Mouse (Mus musculus): ENCODE data around the gene Agtr1a. TPM values are rescaled to one million over a fixed set of nuclear protein-coding genes. Genes with fewer than 3 reads are reported as not detected.

Gene Agtr1a
- polyA plus RNA-seq, 1 experiment from 2014 or later: 1.3 TPM

GRCm38 (mm10) chr13:30338576-30338975 lies 2.3 kb downstream of the Agtr1a start:
- Histone ChIP-seq H3K27me3 (replicated peaks; ENCODE audit: control insufficient read depth, insufficient read depth, low read length) (0 out of 2 replicates have a peak, but pooled peaks cover 2% of the 10 kb centered on the region), H3K4me3 (ENCODE audit: low read length) (no peak overlapping the region), H3K9me3 (ENCODE audit: control insufficient read depth, low read length) (no peaks in the 10 kb centered on the region), H3K9ac (ENCODE audit: low read depth, low read length) (no peak overlapping the region), H3K36me3 (ENCODE audit: control insufficient read depth, insufficient read depth, low read length) (no peaks in the 10 kb centered on the region), H3K27ac (ENCODE audit: low read depth, low read length) (no peak overlapping the region), H3K4me1 (ENCODE audit: control insufficient read depth, insufficient read depth, low read depth, low read length) (peaks cover 9% of the 10 kb centered on the region), H3K4me2 (ENCODE audit: low read length) (no peak overlapping the region)
- no peak for ATAC-seq
- WGBS: 89% methylated on average over 5 of the region's 5 CpGs

- H3K4me3 ChIP-seq (ENCODE audit: low read length): no peak overlapping the region
- WGBS: 75% methylated on average over 8 of the region's 8 CpGs
- no peak for ATAC-seq
- no peak overlapping the region for H3K4me2 ChIP-seq (ENCODE audit: low read length)
- no peaks in the 10 kb centered on the region for H3K36me3 ChIP-seq (ENCODE audit: control insufficient read depth, insufficient read depth, low read length)
- no peaks in the 10 kb centered on the region for H3K9me3 ChIP-seq (ENCODE audit: control insufficient read depth, low read length)
- H3K9ac ChIP-seq (ENCODE audit: low read depth, low read length): no peak overlapping the region
- H3K27me3 ChIP-seq (replicated peaks; ENCODE audit: control insufficient read depth, insufficient read depth, low read length): 0 out of 2 replicates have a peak, but pooled peaks cover under 1% of the 10 kb centered on the region
- peaks cover 9% of the 10 kb centered on the region for H3K4me1 ChIP-seq (ENCODE audit: control insufficient read depth, insufficient read depth, low read depth, low read length)
- no peak overlapping the region for H3K27ac ChIP-seq (ENCODE audit: low read depth, low read length)
Observed at GRCm38 (mm10) chr13:30339927-30340326, 3.7 kb downstream of the Agtr1a start.

GRCm38 (mm10) chr13:30341987-30342898 lies 6.0 kb downstream of the Agtr1a start:
- Histone ChIP-seq H3K27ac (ENCODE audit: low read depth, low read length) (no peak overlapping the region), H3K9me3 (ENCODE audit: control insufficient read depth, low read length) (no peaks in the 10 kb centered on the region), H3K9ac (ENCODE audit: low read depth, low read length) (no peak overlapping the region), H3K4me1 (ENCODE audit: control insufficient read depth, insufficient read depth, low read depth, low read length) (no peaks in the 10 kb centered on the region), H3K4me2 (ENCODE audit: low read length) (no peak overlapping the region), H3K4me3 (ENCODE audit: low read length) (no peak overlapping the region), H3K36me3 (ENCODE audit: control insufficient read depth, insufficient read depth, low read length) (no peaks in the 10 kb centered on the region), H3K27me3 (replicated peaks; ENCODE audit: control insufficient read depth, insufficient read depth, low read length) (no peaks in the 10 kb centered on the region)
- ATAC-seq: peak; percentile 72; the same call in 1 of the 2 replicates
- 69% methylated on average over 19 of the region's 19 CpGs for WGBS

GRCm38 (mm10) chr13:30345427-30345913 lies 9.2 kb downstream of the Agtr1a start:
- Histone ChIP-seq H3K4me3 (ENCODE audit: low read length) (no peak overlapping the region), H3K4me1 (ENCODE audit: control insufficient read depth, insufficient read depth, low read depth, low read length) (no peaks in the 10 kb centered on the region), H3K9ac (ENCODE audit: low read depth, low read length) (no peak overlapping the region), H3K9me3 (ENCODE audit: control insufficient read depth, low read length) (no peaks in the 10 kb centered on the region), H3K27me3 (replicated peaks; ENCODE audit: control insufficient read depth, insufficient read depth, low read length) (no peaks in the 10 kb centered on the region), H3K36me3 (ENCODE audit: control insufficient read depth, insufficient read depth, low read length) (no peaks in the 10 kb centered on the region), H3K4me2 (ENCODE audit: low read length) (no peak overlapping the region), H3K27ac (ENCODE audit: low read depth, low read length) (no peak overlapping the region)
- ATAC-seq: no peak
- 90% methylated on average over 11 of the region's 11 CpGs for WGBS

- H3K4me2 ChIP-seq (ENCODE audit: low read length): no peak overlapping the region
- no peaks in the 10 kb centered on the region for H3K36me3 ChIP-seq (ENCODE audit: control insufficient read depth, insufficient read depth, low read length)
- H3K27ac ChIP-seq (ENCODE audit: low read depth, low read length): no peak overlapping the region
- H3K9me3 ChIP-seq (ENCODE audit: control insufficient read depth, low read length): no peaks in the 10 kb centered on the region
- H3K4me1 ChIP-seq (ENCODE audit: control insufficient read depth, insufficient read depth, low read depth, low read length): no peaks in the 10 kb centered on the region
- H3K9ac ChIP-seq (ENCODE audit: low read depth, low read length): no peak overlapping the region
- no peak overlapping the region for H3K4me3 ChIP-seq (ENCODE audit: low read length)
- H3K27me3 ChIP-seq (replicated peaks; ENCODE audit: control insufficient read depth, insufficient read depth, low read length): no peaks in the 10 kb centered on the region
- WGBS: 87% methylated on average over 4 of the region's 4 CpGs
- ATAC-seq: no peak
Observed at GRCm38 (mm10) chr13:30346881-30347280, 10.6 kb downstream of the Agtr1a start.

GRCm38 (mm10) chr13:30348306-30348705 lies 12.1 kb downstream of the Agtr1a start:
- Histone ChIP-seq H3K9me3 (ENCODE audit: control insufficient read depth, low read length) (no peaks in the 10 kb centered on the region), H3K4me3 (ENCODE audit: low read length) (no peak overlapping the region), H3K36me3 (ENCODE audit: control insufficient read depth, insufficient read depth, low read length) (no peaks in the 10 kb centered on the region), H3K27ac (ENCODE audit: low read depth, low read length) (no peak overlapping the region), H3K4me2 (ENCODE audit: low read length) (no peak overlapping the region), H3K4me1 (ENCODE audit: control insufficient read depth, insufficient read depth, low read depth, low read length) (no peaks in the 10 kb centered on the region), H3K27me3 (replicated peaks; ENCODE audit: control insufficient read depth, insufficient read depth, low read length) (no peaks in the 10 kb centered on the region), H3K9ac (ENCODE audit: low read depth, low read length) (no peak overlapping the region)
- no peak for ATAC-seq

- Histone ChIP-seq H3K27me3 (replicated peaks; ENCODE audit: control insufficient read depth, insufficient read depth, low read length) (no peaks in the 10 kb centered on the region), H3K4me1 (ENCODE audit: control insufficient read depth, insufficient read depth, low read depth, low read length) (no peaks in the 10 kb centered on the region), H3K9me3 (ENCODE audit: control insufficient read depth, low read length) (no peaks in the 10 kb centered on the region), H3K9ac (ENCODE audit: low read depth, low read length) (no peak overlapping the region), H3K36me3 (ENCODE audit: control insufficient read depth, insufficient read depth, low read length) (no peaks in the 10 kb centered on the region), H3K4me2 (ENCODE audit: low read length) (no peak overlapping the region), H3K27ac (ENCODE audit: low read depth, low read length) (no peak overlapping the region), H3K4me3 (ENCODE audit: low read length) (no peak overlapping the region)
- WGBS: 42% methylated on average over 13 of the region's 13 CpGs
- ATAC-seq: no peak
Observed at GRCm38 (mm10) chr13:30351966-30352365, 15.7 kb downstream of the Agtr1a start.

- no peak overlapping the region for H3K9ac ChIP-seq (ENCODE audit: low read depth, low read length)
- H3K4me3 ChIP-seq (ENCODE audit: low read length): no peak overlapping the region
- H3K4me1 ChIP-seq (ENCODE audit: control insufficient read depth, insufficient read depth, low read depth, low read length): no peaks in the 10 kb centered on the region
- H3K4me2 ChIP-seq (ENCODE audit: low read length): no peak overlapping the region
- no peaks in the 10 kb centered on the region for H3K27me3 ChIP-seq (replicated peaks; ENCODE audit: control insufficient read depth, insufficient read depth, low read length)
- no peak overlapping the region for H3K27ac ChIP-seq (ENCODE audit: low read depth, low read length)
- WGBS: 84% methylated on average over 6 of the region's 6 CpGs
- no peaks in the 10 kb centered on the region for H3K9me3 ChIP-seq (ENCODE audit: control insufficient read depth, low read length)
- H3K36me3 ChIP-seq (ENCODE audit: control insufficient read depth, insufficient read depth, low read length): no peaks in the 10 kb centered on the region
- ATAC-seq: no peak
Observed at GRCm38 (mm10) chr13:30354991-30355580, 18.8 kb downstream of the Agtr1a start.

- no peaks in the 10 kb centered on the region for H3K36me3 ChIP-seq (ENCODE audit: control insufficient read depth, insufficient read depth, low read length)
- H3K4me3 ChIP-seq (ENCODE audit: low read length): no peak overlapping the region
- H3K9me3 ChIP-seq (ENCODE audit: control insufficient read depth, low read length): no peaks in the 10 kb centered on the region
- H3K4me1 ChIP-seq (ENCODE audit: control insufficient read depth, insufficient read depth, low read depth, low read length): no peaks in the 10 kb centered on the region
- 92% methylated on average over 2 of the region's 2 CpGs for WGBS
- ATAC-seq: no peak
- H3K27ac ChIP-seq (ENCODE audit: low read depth, low read length): no peak overlapping the region
- H3K27me3 ChIP-seq (replicated peaks; ENCODE audit: control insufficient read depth, insufficient read depth, low read length): no peaks in the 10 kb centered on the region
- H3K9ac ChIP-seq (ENCODE audit: low read depth, low read length): no peak overlapping the region
- H3K4me2 ChIP-seq (ENCODE audit: low read length): no peak overlapping the region
Observed at GRCm38 (mm10) chr13:30355979-30356378, 19.7 kb downstream of the Agtr1a start.

Data from hindbrain, embryonic 16.5 days (tissue).